Mouse (Mus musculus) hindbrain, postnatal 0 days (tissue): Measurements from ENCODE around the gene Gsdma3. TPM values are rescaled to one million over a fixed set of nuclear protein-coding genes. Genes with fewer than 3 reads are reported as not detected.
"Not testable (repeated sequence)": the region's sequence is repeated elsewhere in the genome, so short reads cannot be mapped to it uniquely, and the experiment has no call there.

Experiments
- ATAC-seq: fragments of 200-750 bp; cut with Nextera tagmentation; 2 replicates; pipeline ENCODE4 v1.8.0; 2017; ENCODE audit warnings: mild to moderate bottlenecking, moderate TSS enrichment, moderate library complexity
- DNase-seq: peaks from one replicate; pipeline ENCODE4 v3.0.0-alpha.2; 2015; ENCODE audit warnings: low spot score
- H3K27ac ChIP-seq: fragments of 300-500 bp; sonication (generic); 2 replicates; pipeline ENCODE4 v1.5.1; 2014; ENCODE audit warnings: mild to moderate bottlenecking
- H3K27me3 ChIP-seq: fragments of 300-500 bp; sonication (generic); 2 replicates; pipeline ENCODE4 v1.6.1; 2014; ENCODE audit warnings: low read length, mixed read lengths; ENCODE audit not compliant: insufficient read depth
- H3K36me3 ChIP-seq: fragments of 300-500 bp; sonication (generic); 2 replicates; pipeline ENCODE4 v1.6.1; 2014; ENCODE audit warnings: low read length, mixed read lengths; ENCODE audit not compliant: insufficient read depth
- H3K4me1 ChIP-seq: fragments of 300-500 bp; sonication (generic); 2 replicates; pipeline ENCODE4 v1.6.1; 2014; ENCODE audit warnings: antibody characterized with exemption, low read length, mixed read lengths; ENCODE audit not compliant: insufficient read depth
- H3K4me2 ChIP-seq: fragments of 300-500 bp; sonication (generic); 2 replicates; pipeline ENCODE4 v1.6.1; 2014; ENCODE audit warnings: low read depth, mild to moderate bottlenecking, low read length, moderate library complexity, mixed read lengths
- H3K4me3 ChIP-seq: fragments of 300-500 bp; sonication (generic); 2 replicates; pipeline ENCODE4 v1.5.1; 2014; ENCODE audit warnings: low read length
- H3K9ac ChIP-seq: fragments of 300-500 bp; sonication (generic); replicated peaks from 2 replicates; pipeline ENCODE4 v1.6.1; 2014; ENCODE audit warnings: mild to moderate bottlenecking, low read length, moderate library complexity, mixed read lengths
- H3K9me3 ChIP-seq: fragments of 300-500 bp; sonication (generic); 2 replicates; pipeline ENCODE4 v1.6.1; 2016; ENCODE audit warnings: low read length, mixed read lengths
- CTCF ChIP-seq: IDR thresholded peaks from 2 replicates; pipeline ENCODE4 v1.5.1; 2016; ENCODE audit warnings: antibody characterized with exemption, control low read depth, low read depth
- WGBS: fragments of 180-500 bp; shearing (Covaris S2); extraction: QIAGEN DNeasy Blood & Tissue Kit; methylation state at CpG from one replicate; pipeline ENCODE4 v1.1.7; 2014; 5-methylcytosine and 5-hydroxymethylcytosine counted together
- polyA plus RNA-seq: library from polyadenylated mRNA; unstranded; fragments of >200 nt; fragmentation: Nextera tagmentation; extraction: Ambion mirVana; gene quantifications from 2 replicates; pipeline ENCODE4 v1.2.1, GENCODE M21; 2015
- total RNA-seq: library from RNA; depleted of rRNA; stranded (reverse); fragments of >200 nt; gene quantifications from 2 replicates; pipeline ENCODE4 v1.2.3, GENCODE M21; 2014

The Gsdma3 gene
- total and polyA plus RNA-seq, 2 experiments from 2014 or later: 0.68 TPM; not detected in 1

GRCm38 (mm10) chr11:98606763-98607162 lies 19.4 kb upstream of the Gsdma3 start:
- no peak overlapping the region for H3K27ac ChIP-seq
- no peaks in the 10 kb centered on the region for H3K36me3 ChIP-seq
- H3K4me3 ChIP-seq: no peak overlapping the region
- ATAC-seq (no peak), DNase-seq (peak; percentile 83)
- 10% methylated on average over 3 of the region's 3 CpGs for whole genome bisulfite sequencing
- H3K4me2 ChIP-seq: no peak overlapping the region
- H3K27me3 ChIP-seq: no peaks in the 10 kb centered on the region
- H3K9ac ChIP-seq: no peak overlapping the region
- no peaks in the 10 kb centered on the region for H3K9me3 ChIP-seq
- peaks cover 4% of the 10 kb centered on the region; the same call in 1 of the 2 replicates for H3K4me1 ChIP-seq
- peak; percentile 89 for TF ChIP-seq CTCF

DNA sequence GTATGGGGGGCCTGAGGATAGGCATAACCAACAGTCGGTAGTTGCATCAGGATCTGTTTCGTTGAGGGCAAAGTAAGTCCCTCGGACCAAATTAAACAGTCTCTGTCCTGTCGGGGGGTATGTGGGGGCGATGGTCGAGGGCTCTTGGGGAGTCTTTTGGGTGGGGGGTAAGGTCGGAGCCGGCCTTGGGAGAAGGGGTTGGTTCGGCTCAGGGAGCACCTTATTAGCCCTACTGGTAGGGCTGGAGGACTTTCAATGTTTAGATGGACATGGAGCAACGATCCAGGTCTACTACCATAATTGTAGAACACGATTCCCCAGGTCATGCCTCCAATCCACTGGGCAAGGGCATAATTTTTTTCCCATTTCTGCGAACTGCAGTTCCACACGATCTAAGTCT lies 5.4 kb upstream of the Gsdma3 start:
- 91% methylated on average over 13 of the region's 13 CpGs for WGBS
- no peak overlapping the region for H3K4me2 ChIP-seq
- no peak for TF ChIP-seq CTCF

GRCm38 (mm10) chr11:98623981-98624380 lies 2.2 kb upstream of the Gsdma3 start:
- H3K9ac ChIP-seq, H3K36me3 ChIP-seq, H3K4me1 ChIP-seq, H3K27ac ChIP-seq, H3K27me3 ChIP-seq, H3K9me3 ChIP-seq, DNase-seq, ATAC-seq, H3K4me3 ChIP-seq, H3K4me2 ChIP-seq: not testable (repeated sequence)
- WGBS: 79% methylated on average over 6 of the region's 6 CpGs

More for the DNA sequence above, 5.4 kb upstream of the Gsdma3 start:
- no peak for ATAC-seq
- H3K27ac ChIP-seq: no peak overlapping the region
- H3K4me3 ChIP-seq: no peak overlapping the region
- no peaks in the 10 kb centered on the region for H3K27me3 ChIP-seq
- H3K9ac ChIP-seq: no peak overlapping the region
- no peak for DNase-seq
- H3K9me3 ChIP-seq: no peaks in the 10 kb centered on the region
- no peaks in the 10 kb centered on the region for H3K4me1 ChIP-seq
- no peaks in the 10 kb centered on the region for H3K36me3 ChIP-seq

GRCm38 (mm10) chr11:98624381-98624780 lies 1.8 kb upstream of the Gsdma3 start:
- 89% methylated on average over 2 of the region's 2 CpGs for WGBS
- H3K9me3 ChIP-seq, H3K4me3 ChIP-seq, ATAC-seq, H3K36me3 ChIP-seq, H3K4me2 ChIP-seq, H3K27ac ChIP-seq, H3K9ac ChIP-seq, H3K4me1 ChIP-seq, H3K27me3 ChIP-seq, DNase-seq: not testable (repeated sequence)

DNA sequence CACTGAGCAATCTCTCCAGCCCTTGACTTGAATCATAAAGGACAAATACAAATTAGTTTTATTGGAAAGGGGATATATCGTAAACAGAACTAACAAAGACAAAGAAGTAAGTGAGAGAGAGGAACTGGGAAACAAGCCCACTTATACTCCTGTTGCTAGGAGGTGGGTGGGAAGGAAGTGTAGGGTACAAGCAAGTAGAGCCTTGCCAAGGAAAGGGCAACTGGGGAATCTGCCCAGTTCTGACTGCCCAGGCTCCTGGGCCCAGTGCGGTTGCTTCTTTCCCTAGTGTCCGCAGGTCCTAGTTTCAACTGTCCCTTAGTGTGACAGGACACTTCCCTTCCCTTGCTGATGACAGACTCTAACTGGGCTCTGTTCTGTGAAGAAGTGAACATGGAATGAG lies 2.5 kb downstream of the Gsdma3 start:
- no peak overlapping the region for H3K4me2 ChIP-seq
- 71% methylated on average over 3 of the region's 3 CpGs for WGBS
- peak; percentile 73; the same call in 1 of the 2 replicates for ATAC-seq
- DNase-seq: peak; percentile 57
- H3K27me3 ChIP-seq: no peaks in the 10 kb centered on the region
- no peak overlapping the region for H3K27ac ChIP-seq
- no peak overlapping the region for H3K4me3 ChIP-seq
- H3K9me3 ChIP-seq: no peaks in the 10 kb centered on the region
- H3K4me1 ChIP-seq: no peaks in the 10 kb centered on the region
- H3K9ac ChIP-seq: no peak overlapping the region
- no peaks in the 10 kb centered on the region for H3K36me3 ChIP-seq
- no peak for TF ChIP-seq CTCF

GRCm38 (mm10) chr11:98630646-98631045 lies 4.5 kb downstream of the Gsdma3 start:
- no peaks in the 10 kb centered on the region for H3K36me3 ChIP-seq
- H3K4me1 ChIP-seq: no peaks in the 10 kb centered on the region
- H3K27me3 ChIP-seq: no peaks in the 10 kb centered on the region
- whole genome bisulfite sequencing: 90% methylated on average over 5 of the region's 5 CpGs
- H3K27ac ChIP-seq: no peak overlapping the region
- H3K4me2 ChIP-seq: no peak overlapping the region
- H3K4me3 ChIP-seq: no peak overlapping the region
- no peak overlapping the region for H3K9ac ChIP-seq
- no peaks in the 10 kb centered on the region for H3K9me3 ChIP-seq
- DNase-seq: no peak
- ATAC-seq: no peak
- TF ChIP-seq CTCF: no peak

- 38% methylated on average over 10 of the region's 10 CpGs for WGBS
- H3K9ac ChIP-seq, DNase-seq, H3K9me3 ChIP-seq, H3K36me3 ChIP-seq, H3K4me3 ChIP-seq, H3K27ac ChIP-seq, ATAC-seq, H3K27me3 ChIP-seq, H3K4me1 ChIP-seq, H3K4me2 ChIP-seq: not testable (repeated sequence)
- TF ChIP-seq CTCF: peak; percentile 46
Measured at GRCm38 (mm10) chr11:98635312-98635970, 9.3 kb downstream of the Gsdma3 start.
